Mouse (Mus musculus) cerebellum, adult 9-11 months (tissue): ENCODE results near the gene Tacc2.

Experiments used
- DNase-seq: peaks from one replicate; pipeline ENCODE4 v3.0.0; 2022

Tacc2 gene

DNA sequence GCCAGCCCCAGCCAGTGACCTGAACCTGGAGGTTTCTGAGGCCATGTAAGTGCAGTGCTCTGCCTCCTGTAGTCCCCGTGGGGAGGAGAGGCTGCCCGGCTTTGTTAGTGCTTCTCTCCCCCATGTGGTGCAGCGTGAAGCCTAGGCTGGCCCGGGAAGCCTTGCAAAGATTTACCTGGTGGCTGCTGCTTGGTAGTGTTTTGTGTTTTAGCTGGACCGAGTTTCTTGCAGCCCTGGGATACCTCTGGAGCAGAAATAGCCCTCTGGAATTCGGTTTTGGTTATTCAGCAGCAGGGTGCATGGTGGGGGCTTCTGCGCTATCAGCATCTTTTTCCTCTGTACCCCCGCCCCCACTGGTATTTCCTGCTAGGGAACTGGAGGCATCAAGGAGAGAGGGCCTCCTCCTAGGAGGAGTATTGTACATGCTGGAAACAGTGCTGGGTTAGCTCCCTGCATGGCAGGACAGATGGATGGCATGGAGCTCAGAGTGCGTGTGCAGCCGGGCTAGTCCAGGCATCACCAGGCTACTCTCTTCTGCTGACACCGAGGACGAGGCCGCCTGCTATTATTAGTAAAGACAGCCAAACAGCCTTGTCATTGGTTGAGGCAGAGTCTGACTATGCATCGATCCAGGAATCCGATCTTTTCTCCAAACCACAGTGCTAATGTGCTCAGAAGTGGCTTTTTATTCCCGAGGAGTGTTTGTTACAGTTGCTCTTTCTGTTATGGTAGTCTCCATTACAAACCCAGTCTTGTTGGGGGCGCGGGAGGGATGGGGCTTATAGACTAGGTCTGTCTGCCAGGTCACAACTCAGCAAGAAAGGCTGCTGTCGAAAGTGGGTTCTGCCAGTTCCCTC, 115.9 kb downstream of the Tacc2 start:
- DNase-seq = peak; percentile 82

DNA sequence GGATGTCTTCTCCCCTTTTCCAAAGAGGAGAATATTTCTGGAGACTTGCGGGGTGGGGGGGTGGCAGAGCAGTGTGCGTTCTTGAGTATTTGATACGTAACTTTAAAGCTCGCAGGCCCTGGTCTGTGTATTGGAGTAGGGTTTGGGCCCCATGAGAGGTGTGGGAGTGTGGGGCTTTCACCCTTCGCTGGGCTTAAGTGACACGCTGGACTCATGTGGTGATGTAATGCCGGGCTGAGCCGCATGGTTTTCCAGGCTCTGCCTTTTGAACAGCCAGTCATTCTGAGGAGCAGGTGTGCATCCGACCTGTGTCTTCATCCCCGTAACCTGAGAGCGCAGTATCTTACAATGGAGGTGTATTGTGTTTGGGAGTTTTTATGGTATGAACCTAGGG, 116.6 kb downstream of the Tacc2 start:
- peak; percentile 71 for DNase-seq

DNA sequence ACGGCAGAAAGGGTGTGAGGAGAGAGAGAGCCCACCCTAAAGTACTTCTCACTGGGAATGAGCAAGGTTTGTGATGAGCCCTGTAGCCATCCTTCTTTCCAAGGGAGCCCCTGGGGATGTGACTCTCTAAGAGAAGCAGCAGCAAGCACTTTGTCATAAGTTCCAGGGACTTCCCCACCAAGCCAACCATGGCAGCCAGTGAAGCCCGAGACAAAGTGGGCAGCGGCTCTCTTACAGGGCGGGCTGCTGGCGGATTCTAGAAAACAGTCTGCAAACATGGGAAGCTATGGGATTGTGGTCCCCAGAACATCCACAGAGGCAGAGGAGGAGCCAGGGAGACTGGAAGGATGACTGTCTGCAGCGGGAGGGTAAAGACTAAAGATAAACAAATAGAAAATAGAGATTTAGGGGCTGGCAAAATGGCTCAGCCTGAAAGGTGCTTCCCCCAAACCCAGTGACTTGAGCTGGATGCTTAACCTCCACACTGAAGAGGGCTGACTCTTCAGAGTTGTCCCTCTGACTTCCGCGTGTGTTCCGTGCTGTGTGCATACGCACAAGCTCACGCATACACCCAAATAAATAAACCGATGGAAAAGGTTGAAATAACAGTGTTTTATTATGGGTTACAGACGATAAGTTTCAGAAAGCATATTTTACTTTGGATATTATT, 118.6 kb downstream of the Tacc2 start:
- no peak for DNase-seq

DNA sequence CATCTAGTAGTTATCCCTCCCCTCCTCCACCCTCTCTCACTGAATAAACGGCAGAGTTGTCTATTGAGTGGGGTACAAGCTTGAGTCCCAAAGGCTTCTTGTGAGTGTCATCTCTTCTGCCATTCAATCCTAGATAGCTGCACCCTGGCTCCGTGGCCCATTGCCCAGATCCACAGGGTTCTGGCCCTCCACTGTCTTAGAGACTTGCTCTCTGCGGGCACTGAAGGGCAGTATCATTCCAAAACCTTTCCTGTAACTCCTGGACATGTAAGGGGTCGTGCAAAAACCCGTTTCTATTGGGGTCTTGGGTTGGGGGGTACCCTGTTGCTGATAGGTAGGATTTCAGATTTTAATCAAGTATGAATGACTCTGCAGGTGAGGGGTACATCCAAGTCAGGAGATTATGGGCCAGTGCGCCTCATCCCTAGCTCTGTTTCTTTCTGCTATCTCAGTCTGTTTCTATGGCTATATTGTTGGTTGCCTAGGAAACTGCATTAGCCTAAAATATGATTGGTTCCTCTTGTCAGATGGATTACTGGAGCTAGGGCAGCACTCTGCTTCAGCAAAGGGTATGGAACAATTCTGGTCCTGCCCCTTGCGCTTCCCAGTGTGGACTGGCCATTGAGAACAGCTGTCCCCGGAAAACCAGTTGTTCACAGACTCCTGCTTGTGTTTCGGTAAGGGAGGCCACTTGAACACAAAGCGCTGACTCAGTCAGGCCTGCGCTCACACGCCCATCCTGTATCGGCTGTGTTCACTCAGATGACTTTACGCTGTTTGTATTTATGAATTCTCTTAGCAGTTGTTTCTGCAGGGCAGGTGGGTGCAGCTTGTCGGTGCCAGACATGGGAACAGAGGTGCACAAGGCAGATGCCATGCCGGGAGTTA, 119.4 kb downstream of the Tacc2 start:
- DNase-seq = peak; percentile 63

DNA sequence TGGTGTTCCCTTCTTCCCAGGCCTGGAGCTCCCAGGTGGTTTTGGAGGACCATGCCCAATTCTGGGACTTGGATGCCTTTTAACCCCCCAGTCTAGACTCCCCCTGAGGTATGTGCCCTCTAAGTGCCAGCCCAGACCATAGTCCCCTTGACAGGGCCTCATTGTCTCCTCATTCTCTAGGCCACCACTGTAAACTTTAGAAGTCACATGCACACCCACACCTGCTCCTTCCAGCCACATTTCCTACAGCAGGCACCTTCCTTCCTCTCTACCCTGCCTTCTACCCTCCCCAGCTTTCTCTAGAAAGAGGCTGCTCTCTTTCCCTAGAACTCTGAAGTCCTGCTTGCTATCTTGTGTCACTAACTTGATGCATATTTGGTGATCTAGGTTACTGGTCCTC, 121.2 kb downstream of the Tacc2 start:
- no peak for DNase-seq

- no peak for DNase-seq
Measured at GRCm38 (mm10) chr7:130701336-130701735, 124.1 kb downstream of the Tacc2 start.

- no peak for DNase-seq
Measured at GRCm38 (mm10) chr7:130705230-130705629, 128.0 kb downstream of the Tacc2 start.

- DNase-seq = no peak
Measured at GRCm38 (mm10) chr7:130708940-130709339, 131.7 kb downstream of the Tacc2 start.

DNA sequence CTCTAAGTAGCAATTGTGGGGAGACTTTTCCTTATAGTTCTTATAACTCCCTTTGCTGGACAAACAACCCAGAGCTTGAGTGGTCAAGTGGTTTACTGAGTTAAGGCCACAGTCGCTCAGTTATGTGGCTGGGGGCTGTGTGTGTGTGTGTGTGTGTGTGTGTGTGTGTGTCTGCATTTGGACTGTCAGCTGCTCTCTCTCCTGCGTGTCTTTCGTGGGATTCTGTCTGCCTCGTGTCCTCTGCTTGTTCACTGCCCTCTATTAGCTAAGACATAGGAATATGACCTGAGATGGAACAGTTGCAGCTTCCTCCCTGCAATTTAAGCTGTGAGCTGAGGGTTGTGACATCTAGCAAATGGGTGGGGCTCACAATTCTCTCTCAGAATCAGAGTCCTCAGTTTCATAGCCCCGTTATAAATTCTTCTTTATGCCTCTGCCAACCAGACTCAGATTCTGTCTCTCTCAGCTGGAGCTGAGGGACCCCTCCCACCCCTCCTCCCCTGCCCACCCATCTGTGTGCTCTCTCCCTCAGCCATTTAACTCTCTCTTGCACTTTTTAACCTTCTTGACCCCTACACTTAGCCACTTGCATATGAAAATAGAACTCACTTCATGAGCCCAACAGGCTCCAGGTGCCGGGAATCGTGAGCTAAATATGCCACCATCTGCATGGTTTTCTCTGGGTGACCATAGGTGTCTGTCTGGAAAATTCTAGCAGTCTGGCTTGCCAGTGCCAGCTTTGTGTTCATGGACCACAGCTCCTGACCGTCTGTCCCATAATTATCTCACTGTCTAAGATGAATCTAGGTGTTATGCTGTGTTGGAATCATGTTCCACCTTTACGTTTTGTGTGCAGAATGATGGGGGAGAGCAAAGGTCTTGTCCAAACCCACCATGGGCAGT, 132.4 kb downstream of the Tacc2 start:
- peak; percentile 81 for DNase-seq

DNA sequence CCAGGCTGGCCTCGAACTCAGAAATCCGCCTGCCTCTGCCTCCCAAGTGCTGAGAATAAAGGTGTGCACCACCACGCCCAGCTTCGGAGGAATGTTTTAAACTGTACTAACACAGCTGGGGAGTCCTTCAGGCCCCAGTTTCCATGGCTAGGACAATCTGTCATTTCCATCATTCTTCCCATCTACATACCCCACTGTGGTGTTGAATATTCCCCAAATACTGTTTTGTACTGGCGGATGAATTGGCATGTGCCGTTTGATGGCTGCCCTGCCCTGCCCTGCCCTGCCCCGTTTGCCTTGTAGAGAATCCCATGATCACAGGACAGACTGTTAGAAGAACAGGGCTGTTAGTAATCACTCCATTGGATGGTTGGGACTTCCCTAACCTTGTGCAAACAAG, 134.6 kb downstream of the Tacc2 start:
- DNase-seq = no peak

DNA sequence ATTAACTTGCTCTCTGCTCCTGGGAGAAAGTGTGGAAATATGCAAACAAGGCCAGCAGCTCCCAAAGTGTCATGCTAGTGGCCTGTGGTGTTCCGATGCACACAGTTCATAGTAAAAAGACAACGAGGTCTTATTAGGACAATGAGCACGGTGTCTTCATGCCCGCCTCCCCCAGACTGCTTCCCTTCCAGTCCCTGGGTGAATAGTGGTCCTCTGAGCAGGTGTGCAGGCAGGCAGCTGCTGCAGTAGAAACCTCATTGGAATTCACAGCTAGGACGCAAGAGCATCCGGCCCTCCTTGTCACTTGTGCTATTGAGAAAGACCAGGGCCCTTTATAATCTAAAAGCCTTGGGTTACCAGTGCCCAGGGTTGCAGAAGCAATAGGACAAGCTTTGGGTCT, 136.1 kb downstream of the Tacc2 start:
- no peak for DNase-seq

- DNase-seq = peak; percentile 95
Measured at GRCm38 (mm10) chr7:130715467-130715866, 138.2 kb downstream of the Tacc2 start.

- no peak for DNase-seq
Measured at GRCm38 (mm10) chr7:130716341-130716740, 139.1 kb downstream of the Tacc2 start.

DNA sequence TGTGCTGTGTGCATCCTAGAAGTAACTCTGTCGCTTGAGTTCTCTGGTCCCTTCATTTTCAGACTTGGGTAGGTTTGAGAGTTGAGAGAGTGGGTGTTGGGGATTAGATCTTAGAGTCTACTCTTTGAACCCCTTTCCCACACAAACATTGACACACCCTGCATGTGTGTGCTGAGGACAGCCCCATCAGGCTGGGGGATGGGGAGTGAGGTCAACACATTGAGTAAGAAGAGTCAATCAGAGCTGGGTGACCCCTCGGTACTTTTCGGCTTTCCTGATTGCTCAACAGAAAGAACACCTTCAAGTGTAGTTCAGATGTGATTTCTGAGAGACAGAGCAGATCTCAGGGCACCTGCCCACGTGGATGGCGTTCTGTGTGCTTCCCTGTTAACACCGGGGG, 139.8 kb downstream of the Tacc2 start:
- no peak for DNase-seq

DNA sequence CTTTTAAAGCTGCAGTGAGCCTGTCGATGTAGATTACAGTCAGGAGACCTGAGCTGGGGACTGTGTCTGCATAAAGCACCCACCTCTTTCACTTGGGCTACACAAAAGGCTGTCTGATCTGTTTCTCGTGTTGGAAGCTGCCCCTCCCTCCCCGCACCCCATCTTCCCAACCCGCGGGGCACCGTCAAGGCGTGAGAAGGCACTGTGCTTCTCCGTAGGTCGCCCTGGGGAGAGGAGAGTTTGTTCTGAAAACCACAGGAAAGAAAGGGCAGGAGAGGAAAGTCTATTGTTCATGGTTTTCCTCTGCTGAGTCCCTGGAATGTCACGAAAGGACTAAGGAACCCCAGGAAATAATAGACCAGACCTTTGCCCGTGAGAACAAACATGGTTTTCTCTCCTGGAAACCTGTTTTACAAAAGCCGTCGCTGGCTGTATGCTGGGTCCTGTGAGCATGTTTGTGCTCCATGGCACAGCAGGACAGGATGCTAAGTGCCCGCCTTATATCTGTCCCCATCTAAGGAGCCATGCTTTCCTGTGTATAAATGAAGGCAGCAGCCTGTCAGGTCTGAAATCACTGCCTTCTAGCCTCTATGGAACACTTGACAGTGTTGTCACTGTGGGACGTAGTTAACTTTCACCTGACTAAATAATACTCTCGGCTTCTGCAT, 142.8 kb downstream of the Tacc2 start:
- DNase-seq = no peak

- peak; percentile 76 for DNase-seq
Measured at GRCm38 (mm10) chr7:130720646-130721335, 143.6 kb downstream of the Tacc2 start.

- no peak for DNase-seq
Measured at GRCm38 (mm10) chr7:130726185-130726584, 148.9 kb downstream of the Tacc2 start.

GRCm38 (mm10) chr7:130726724-130727422, 149.6 kb downstream of the Tacc2 start:
- DNase-seq = no peak

DNA sequence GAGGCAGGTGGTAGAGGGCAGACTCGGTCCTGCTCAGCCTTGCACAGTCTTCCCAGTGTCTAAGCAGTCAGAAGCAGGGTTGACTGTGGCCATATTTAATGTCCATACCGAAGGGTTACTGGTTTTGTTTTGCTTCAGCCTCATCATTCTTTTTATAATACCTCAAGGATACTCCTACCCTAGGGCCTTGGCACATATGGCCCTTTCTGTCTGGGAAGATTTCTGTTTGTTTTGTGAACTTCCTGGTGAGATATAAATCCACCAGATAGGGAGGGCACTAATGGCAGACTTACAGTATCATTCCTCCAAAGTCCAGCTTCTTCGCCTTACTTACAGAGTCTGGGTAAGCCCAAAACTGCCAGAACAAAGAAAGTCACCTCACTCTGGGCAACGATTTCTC, 150.3 kb downstream of the Tacc2 start:
- no peak for DNase-seq

DNA sequence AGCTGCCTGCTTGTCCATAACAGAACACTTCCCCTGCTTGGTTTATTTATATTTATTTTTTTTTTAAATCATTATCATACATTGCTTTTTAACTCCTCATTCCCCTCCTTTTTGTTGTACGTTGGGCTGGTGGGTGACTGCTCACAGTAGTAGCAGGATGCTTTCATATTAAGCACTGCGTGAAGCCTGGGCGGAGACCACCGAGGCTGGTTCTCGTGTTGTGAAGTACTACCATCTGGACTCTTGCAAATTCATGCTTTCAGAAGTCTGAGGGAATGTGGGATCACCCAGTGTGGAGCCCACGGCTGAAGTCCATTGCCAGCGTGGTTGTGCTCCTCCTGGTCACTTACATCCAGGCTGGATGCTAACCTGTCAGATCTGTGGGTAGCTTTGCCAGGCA, 154.6 kb downstream of the Tacc2 start:
- DNase-seq = no peak
